In genomic region chr10:43634371-43635080, GRCm38 (mm10) we compare ENCODE assay signal across 15 mouse cellular contexts. TPM values are rescaled to one million over a fixed set of nuclear protein-coding genes. Genes with fewer than 3 reads are reported as not detected.
DNase-seq lines count a peak whose midpoint lies in the region; TF ChIP-seq lines count a peak whose summit lies in the region.
"Had no signal": no experiment of that assay in that cellular context is flagged by ENCODE, and none has a peak within 500 bp of the region (broad histone marks: within the 10 kb centered on the region; RNA-seq: fewer than 3 reads in every experiment).

No protein-coding gene starts in this region.

- no peak for TF ChIP-seq CTCF in thymus, adult 2 months (IDR thresholded peaks at IDR 0.05; ENCODE audit: borderline replicate concordance, control insufficient read depth, extremely low read depth, insufficient read depth, low read length, poor library complexity)

- WGBS in limb, embryonic 10.5 days, result 81% methylated on average over 10 of the region's 10 CpGs
- 94% methylated on average over 10 of the region's 10 CpGs for WGBS in thymus, adult 2 months
- 85% methylated on average over 10 of the region's 10 CpGs for WGBS in embryonic facial prominence, embryonic 10.5 days

- H3K4me3 ChIP-seq in limb, embryonic 10.5 days, result no peak overlapping the region
- H3K4me3 ChIP-seq in thymus, adult 2 months (ENCODE audit: control insufficient read depth, insufficient read depth, low read length), result no peak overlapping the region
- H3K4me3 ChIP-seq in embryonic facial prominence, embryonic 10.5 days, result no peak overlapping the region
- H3K4me3 ChIP-seq: forebrain, embryonic 10.5 days; intestine, embryonic 15.5 days; megakaryocyte, embryonic 14.5 days had no signal

- H3K27ac ChIP-seq in limb, embryonic 10.5 days, result peak overlapping the region; percentile 73; the same call in 1 of the 2 replicates
- H3K27ac ChIP-seq in thymus, adult 2 months (ENCODE audit: control insufficient read depth, insufficient read depth, low read length), result no peak overlapping the region
- no peak overlapping the region for H3K27ac ChIP-seq in embryonic facial prominence, embryonic 10.5 days (replicated peaks)
- H3K27ac ChIP-seq: forebrain, embryonic 10.5 days; intestine, embryonic 15.5 days had no signal

- intact Hi-C loops in heart, postnatal 25 days (cut with DNase I), result no loop called here
- intact Hi-C loops in left cerebral cortex, postnatal 25 days (cut with DNase I), result no loop called here

- H3K36me3 ChIP-seq in limb, embryonic 10.5 days, result no peaks in the 10 kb centered on the region
- H3K36me3 ChIP-seq in thymus, adult 2 months (ENCODE audit: control insufficient read depth, insufficient read depth, low read length), result no peaks in the 10 kb centered on the region
- no peaks in the 10 kb centered on the region for H3K36me3 ChIP-seq in embryonic facial prominence, embryonic 10.5 days (replicated peaks)
- H3K36me3 ChIP-seq: forebrain, embryonic 10.5 days; intestine, embryonic 15.5 days had no signal

- TF ChIP-seq POLR2A in thymus, adult 2 months (IDR thresholded peaks at IDR 0.05; ENCODE audit: control insufficient read depth, extremely low read depth, insufficient read depth, low read length, poor library complexity), result no peak

- H3K4me1 ChIP-seq in limb, embryonic 10.5 days, result peaks cover 29% of the 10 kb centered on the region
- no peaks in the 10 kb centered on the region for H3K4me1 ChIP-seq in thymus, adult 2 months (replicated peaks; ENCODE audit: control insufficient read depth, insufficient read depth, low read length)
- peaks cover 5% of the 10 kb centered on the region for H3K4me1 ChIP-seq in embryonic facial prominence, embryonic 10.5 days
- H3K4me1 ChIP-seq: forebrain, embryonic 10.5 days; intestine, embryonic 15.5 days had no signal

- no peaks in the 10 kb centered on the region for H3K27me3 ChIP-seq in limb, embryonic 10.5 days (ENCODE audit: low read depth, poor library complexity, severe bottlenecking)
- H3K27me3 ChIP-seq in thymus, adult 2 months (ENCODE audit: control insufficient read depth, insufficient read depth, low read length), result no peaks in the 10 kb centered on the region
- no peaks in the 10 kb centered on the region for H3K27me3 ChIP-seq in embryonic facial prominence, embryonic 10.5 days (replicated peaks; ENCODE audit: low read depth, poor library complexity, severe bottlenecking)
- H3K27me3 ChIP-seq: intestine, embryonic 15.5 days had no signal

- peak; percentile 57 for DNase-seq in heart, adult 11 months
- DNase-seq in heart, postnatal 25 days (ENCODE audit: low spot score), result no peak
- peak; percentile 37 for DNase-seq in urinary bladder, postnatal 14 days (ENCODE audit: low spot score)
- DNase-seq in urinary bladder, postnatal 4 days (ENCODE audit: low spot score in 2 of 2), result no peak
- no peak for DNase-seq in limb, embryonic 10.5 days (ENCODE audit: low spot score)
- no peak for DNase-seq in thymus, adult 2 months
- no peak for DNase-seq in embryonic facial prominence, embryonic 10.5 days (ENCODE audit: low spot score)
- no peak for DNase-seq in left cerebral cortex, postnatal 25 days (ENCODE audit: low spot score in 2 of 2)
- DNase-seq: adrenal gland, adult 2 months; embryo, embryonic 11 days; gastrocnemius, postnatal 10 days; right cerebral cortex, postnatal 4 days had no signal

- no peaks in the 10 kb centered on the region for H3K9me3 ChIP-seq in limb, embryonic 10.5 days (replicated peaks)
- H3K9me3 ChIP-seq in embryonic facial prominence, embryonic 10.5 days, result no peaks in the 10 kb centered on the region
- H3K9me3 ChIP-seq: forebrain, embryonic 10.5 days; intestine, embryonic 15.5 days had no signal

RNA-seq across cellular contexts. Expression of gene Cd24a, which starts 56.4 kb away (rescaled TPM):
- 10 to 100 TPM in 1 of 2 experiments, 1 to 10 TPM in 1; 8.0 to 14.3 TPM for total RNA-seq in heart, postnatal 25 days (2021)
- 568 and 623 TPM in 2 replicates for polyA plus RNA-seq in limb, embryonic 10.5 days (2016; fragmentation: Nextera tagmentation; extraction: Ambion mirVana)
- 247 and 273 TPM in 2 replicates for polyA plus RNA-seq in thymus, adult 2 months (2012; rRNA removed)
- polyA plus RNA-seq in embryonic facial prominence, embryonic 10.5 days (2016; fragmentation: Nextera tagmentation; extraction: Ambion mirVana), result 362 and 367 TPM in 2 replicates
- 10 to 100 TPM; 12.0 to 12.7 TPM for total RNA-seq in left cerebral cortex, postnatal 25 days (2021)

Comparison
In these comparisons a context has a peak if more than half of its experiments do, and no peak if none do; other contexts are left out.
1. DNase-seq: peak in heart, adult 11 months (single experiment) and urinary bladder, postnatal 14 days (single experiment); none in heart, postnatal 25 days (single experiment), urinary bladder, postnatal 4 days (0 of 2), limb, embryonic 10.5 days (single experiment), thymus, adult 2 months (single experiment), embryonic facial prominence, embryonic 10.5 days (single experiment) and left cerebral cortex, postnatal 25 days (0 of 2).